Mouse (Mus musculus): Measurements from ENCODE around the gene Megf11. TPM values are rescaled to one million over a fixed set of nuclear protein-coding genes. Genes with fewer than 3 reads are reported as not detected.

The Megf11 gene
- total RNA-seq, 2 experiments from 2014 or later, result 2.0 to 3.0 TPM

DNA sequence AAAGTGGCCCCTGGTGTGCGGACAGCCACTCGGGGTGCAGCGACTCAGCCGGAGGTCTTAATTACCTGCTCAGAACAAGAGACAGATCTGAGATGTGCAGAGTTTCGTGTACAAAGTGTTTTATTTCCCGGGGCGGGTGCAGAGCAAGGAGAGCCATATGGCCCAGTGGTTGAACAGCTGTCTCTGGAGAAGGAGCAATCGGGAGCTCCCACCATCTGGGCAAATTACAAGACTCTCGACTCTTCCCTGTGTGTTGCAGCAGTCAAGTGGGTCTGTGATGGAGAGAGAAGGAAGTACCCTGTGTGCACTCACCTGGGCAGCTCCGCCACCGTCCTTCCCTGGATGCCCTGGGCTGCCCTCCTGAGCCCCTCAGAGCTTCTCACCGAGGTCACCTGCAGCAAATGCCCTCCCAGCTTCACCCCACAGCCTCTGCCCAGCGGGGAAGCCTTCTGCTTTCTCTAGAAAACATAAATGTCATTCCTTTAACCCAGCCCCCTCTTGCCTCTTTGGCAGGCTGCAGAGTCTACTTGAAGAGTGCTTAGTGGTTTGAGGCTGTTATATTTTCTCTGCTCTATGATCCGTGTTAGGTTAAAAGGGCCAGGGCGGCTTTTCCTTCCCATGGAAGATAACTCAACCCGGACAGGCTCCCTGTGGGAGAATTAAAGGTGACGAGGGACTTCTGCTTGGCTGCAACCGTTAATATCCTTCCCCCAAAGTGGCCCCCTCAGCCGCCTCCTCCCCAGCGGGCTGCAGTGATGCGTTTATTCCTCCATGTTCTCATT lies 138.0 kb downstream of the Megf11 start:
- no peak for DNase-seq

DNA sequence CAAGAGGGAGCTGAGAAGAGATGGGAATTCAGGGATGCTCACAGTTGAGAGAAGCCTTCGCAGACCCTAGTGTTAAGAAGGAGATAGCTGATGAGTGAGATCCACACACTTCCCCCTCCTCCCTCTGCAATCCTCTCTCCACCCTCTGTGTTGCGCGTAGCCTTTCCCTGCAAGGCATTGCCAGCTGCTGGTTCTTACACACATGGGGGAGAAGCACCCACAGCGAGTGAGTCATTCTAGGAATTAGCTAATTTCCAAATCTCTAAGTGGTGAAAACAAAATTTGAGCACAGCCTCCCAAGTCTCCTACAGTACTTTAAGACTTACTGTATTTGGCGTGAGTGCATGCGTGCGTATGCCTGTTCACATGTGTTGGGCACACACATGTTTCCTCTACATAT lies 142.6 kb downstream of the Megf11 start:
- DNase-seq, result no peak

DNA sequence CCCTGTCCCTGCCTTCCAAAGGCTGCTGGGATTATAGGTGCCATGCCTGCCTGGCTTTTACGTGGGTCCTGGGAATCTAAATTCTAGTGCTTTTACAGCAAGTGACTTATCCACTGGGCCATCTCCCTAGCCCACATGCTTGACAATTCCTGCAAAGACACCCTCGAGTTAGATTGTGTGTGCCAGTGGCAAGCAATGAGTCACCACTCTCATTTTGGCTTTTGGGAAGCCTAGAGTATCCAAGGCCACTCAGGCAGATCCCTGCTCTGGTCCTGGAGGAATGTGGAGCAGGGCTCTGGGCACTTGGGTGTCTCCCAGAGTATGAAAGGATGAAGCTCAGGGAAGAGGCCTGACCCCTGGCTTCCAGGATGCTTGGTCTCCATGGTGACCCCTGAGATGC lies 143.2 kb downstream of the Megf11 start:
- DNase-seq, result no peak

DNA sequence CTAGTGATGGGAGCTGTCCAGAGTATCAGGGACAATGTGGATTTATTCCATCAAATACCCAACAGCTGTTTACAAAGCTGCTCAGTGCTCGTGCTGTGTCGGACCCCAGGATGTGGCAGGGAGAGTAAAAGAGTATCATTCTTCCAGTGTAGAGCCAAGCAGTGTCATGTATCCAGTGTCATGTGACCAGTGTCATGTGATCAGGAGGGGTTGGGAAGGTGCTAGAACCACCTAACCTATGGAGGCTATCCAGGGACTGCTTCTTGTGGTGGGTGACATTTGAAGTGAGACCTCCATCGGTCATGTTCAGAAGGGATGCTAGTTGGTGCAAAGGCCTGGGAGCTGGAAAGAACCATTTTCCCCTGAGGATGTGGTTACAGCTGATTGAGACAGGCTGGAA lies 146.5 kb downstream of the Megf11 start:
- DNase-seq, result no peak

DNA sequence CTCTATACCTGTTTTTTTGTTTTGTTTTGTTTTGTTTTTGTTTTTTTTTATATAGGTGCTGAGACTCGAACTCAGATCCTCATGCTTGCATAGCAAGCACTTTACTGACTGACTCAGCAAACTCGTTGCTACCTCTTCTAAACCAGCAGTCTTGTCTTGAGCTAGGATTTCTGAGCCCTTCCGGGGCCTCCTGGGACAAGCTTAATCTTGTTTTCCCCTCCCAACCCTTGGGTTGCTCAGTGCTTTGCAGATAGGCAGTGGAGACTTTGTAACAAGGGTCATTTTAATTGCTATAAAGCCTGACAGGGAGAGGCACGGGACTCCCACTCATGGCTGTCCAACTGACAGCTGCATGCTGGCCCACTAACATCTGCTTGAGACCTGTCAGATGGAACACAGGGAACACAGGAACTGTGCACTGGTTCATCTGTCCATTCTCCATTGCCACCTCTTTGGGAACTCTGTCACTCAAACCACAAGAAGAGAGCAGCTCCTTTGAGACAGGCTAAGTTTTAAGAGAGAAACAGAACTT lies 147.4 kb downstream of the Megf11 start:
- no peak for DNase-seq

DNA sequence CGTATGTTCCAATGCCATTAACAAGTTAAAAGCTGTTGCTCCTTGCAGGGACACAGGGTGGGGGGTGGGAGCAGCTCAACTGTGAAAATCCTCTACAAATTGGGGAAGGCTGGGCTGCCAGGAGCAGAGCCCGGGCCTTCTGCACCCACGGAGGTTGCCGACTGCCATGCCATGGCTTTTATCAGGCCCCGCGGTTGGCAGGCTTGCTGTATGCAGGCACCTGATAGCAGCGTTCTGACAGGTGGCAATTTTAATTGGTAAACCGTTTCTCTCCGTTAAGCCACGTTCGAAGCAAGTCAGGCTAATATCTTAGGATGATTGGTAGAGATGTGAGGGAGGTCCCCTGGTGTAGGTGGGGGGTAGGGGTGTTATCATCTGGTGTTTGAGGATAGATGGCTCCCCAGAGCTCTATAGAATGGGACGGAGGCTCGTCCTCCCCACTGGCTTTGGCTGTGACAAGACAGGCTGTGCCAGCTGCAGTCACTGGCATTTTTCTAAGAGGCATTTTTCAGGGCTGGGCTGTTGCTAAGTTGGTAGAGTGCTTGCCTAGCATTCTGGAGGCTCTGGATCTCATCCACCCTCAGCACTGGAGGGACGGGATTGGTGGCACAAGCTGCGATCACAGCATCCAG lies 148.2 kb downstream of the Megf11 start:
- DNase-seq, result no peak

DNA sequence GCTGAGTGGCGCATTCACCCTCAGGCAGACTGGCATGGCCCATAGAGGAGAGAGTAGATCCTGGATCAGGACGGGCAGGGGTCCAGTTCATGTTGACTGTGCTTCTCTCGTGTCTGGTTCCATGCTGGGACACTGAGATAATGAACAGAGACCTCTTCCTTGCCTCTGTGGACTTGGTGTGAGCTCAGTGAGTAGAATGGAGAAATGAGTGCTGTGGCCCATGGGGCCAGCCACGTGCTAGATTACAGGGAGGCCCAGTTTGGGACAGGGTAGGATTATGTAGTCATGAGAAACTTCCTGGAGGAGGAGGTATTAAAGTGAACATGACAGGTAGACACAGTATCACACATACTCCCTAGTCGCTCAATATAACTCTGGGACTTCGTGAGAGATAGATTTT lies 148.9 kb downstream of the Megf11 start:
- no peak for DNase-seq

DNA sequence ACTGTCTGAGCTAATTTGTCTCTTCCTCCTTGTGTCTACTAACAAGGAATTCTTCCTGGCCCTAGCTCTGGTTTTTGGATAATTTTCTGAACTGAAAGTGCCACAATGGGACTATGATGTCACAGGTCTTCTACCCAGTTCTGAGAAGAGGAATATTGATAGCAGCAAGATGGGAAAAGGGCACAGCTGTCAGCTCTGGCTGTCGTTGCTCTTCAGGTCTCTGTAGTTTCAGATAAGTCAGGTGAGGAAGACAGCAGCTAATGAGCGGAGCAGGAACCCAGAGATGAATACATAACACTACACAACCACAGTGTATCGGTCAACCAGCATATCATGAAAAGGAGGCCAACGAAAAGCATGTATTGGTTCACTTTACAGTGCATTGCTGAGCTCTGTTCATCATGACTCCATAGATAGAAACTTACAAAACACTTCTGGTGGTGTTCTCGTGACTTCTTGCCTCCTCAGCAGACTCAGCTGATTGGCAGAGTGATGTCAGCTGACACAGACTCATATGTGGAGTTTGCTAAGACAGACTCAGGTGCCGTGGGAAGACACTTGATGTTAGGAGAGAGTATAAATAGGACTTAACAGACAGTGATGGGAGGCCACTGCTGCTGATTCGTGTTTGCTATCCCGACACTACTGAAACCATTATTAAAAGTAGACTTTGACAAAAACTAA lies 149.6 kb downstream of the Megf11 start:
- DNase-seq, result no peak

DNA sequence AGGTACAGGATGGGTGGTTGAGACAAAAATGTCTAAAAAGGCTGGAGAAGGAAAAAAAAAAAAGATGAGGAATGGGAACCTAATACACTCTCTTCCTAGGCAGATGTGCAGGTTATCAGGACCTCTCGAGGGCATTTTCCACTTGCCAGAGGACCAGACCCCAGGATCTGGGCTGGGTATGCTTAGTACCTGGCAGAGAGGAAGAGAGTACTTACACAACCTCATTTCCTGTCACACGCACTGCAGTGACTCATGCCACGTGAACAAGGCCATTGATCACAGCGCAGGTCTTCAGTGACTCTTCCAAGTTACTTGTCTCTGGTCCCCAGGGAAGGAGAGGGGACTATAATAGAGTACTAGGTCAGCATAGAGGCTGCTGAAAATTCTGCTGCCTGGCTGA lies 152.4 kb downstream of the Megf11 start:
- peak; percentile 15 for DNase-seq

DNA sequence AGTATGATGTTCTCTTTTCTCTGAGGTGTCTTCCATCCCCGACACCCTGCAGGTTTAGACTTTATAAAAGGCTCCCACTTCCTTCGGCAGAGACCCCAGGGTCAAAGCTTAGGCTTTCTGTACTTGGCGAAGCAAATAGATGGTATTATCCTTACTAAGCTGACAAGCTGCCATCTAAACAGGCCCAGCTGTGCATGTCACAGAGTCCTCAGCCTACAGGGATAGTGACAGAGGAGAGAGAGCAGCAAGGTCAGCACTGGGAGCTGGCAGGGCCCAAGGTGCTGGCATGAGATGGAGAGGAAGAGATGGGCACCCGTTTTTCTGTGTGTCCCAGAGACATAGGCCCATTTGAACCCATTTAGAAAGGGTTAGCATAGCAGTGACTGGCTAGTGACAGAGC lies 156.8 kb downstream of the Megf11 start:
- no peak for DNase-seq

DNA sequence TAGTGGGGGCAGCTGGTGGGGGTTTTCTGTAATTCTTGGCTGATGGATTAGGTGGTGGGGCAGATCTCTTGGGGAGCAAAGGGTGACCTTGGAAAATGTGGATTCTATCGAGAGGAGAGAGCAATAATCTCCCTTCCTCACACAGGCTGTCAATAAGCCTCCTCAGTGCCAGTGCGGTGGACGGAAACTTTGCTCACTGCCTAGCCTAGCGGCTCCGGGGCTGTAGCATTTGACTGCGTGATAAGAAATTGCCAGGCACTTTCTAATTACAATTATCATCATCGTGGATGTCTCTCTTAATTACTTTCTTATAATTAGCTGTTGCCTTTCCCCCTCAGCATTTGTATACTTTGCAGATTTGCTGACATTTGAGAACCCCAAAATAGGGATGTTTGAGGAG lies 157.7 kb downstream of the Megf11 start:
- no peak for DNase-seq

DNA sequence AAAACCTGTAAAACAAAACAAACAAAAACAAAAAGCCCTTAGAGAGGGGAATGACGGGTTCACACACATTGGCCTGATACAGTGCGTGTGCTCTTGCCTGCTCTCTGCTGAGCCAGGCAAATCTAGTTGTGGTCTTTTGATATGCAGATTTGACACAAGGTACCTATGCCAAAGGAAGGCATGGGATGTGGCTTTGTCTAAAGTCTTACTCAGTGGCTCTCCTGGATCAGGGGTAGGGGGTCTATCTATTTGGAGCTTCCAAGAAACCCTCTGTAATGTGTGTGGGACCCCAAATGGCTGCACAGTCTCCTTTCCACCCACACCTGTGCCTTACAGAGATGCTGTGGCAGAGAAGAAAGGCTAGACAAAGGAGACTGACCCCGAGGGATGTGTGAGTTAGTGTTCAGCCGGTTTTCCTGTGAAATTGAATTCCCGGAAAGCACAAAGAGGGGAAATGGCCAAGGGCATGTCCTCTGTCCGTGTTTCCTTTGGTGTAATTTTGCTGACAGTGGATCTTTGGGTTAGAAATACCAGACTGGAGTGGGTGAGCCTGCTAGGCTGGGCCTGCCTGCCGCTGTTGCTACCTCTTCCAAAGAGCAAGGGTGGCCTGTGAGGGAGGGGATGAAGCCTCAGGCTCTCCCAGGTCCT lies 161.0 kb downstream of the Megf11 start:
- no peak for DNase-seq

DNA sequence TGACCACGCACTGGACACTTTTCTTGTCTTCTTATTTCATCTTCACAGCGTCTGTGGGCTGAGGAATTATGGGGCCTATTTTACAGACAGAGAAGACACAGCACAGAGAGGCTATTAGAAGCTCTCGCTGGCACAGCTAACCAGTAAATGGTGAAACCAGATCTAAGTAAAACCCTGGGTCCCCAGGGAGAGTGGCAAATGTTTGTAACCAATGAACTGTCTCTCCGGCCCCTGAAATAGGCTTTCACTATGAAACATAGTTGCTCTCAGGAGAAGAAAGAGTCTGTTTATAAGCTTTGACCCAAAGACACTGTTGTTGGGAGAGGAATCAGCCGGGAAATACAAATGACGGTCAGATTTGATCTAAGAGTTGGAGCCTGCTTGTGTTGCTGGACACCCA lies 162.9 kb downstream of the Megf11 start:
- DNase-seq, result no peak

DNA sequence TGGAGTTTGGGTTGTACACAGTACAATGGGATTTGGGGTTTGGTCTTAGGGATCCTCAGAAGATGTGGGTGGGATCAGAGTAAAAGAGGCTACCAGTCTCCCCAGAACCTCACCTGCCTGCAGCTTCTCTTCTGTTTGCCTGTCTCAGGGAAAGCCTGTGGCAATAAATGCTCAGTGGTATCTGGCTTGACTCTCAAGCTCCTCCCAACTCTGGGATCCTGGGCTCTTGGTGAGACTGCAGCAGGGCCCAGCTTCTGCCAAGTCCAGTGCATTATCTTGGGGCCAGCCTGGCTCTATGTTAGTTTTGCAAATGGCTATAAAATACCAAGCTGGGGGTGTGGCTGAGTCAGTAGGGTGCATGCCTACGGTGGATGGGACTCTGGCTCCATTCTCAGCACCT lies 165.9 kb downstream of the Megf11 start:
- no peak for DNase-seq

DNA sequence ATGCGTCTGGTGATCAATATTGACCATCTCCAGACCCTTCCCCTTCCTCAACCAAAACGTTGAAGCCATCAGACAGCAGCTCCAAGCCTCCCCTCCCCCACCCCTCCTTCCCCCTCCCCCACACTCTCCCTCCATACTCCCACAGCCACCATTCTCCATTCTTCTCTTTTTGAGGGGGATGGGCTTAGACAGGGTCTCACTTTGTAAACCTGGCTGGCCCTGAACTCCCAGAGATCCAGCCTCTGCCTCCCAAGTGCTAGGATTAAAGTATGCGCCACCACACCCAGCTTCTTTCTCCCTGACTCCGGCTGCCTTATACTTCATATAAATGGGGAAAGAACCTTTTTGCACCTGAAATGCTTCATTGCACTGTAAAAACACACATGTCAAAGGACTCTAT lies 166.6 kb downstream of the Megf11 start:
- no peak for DNase-seq

DNA sequence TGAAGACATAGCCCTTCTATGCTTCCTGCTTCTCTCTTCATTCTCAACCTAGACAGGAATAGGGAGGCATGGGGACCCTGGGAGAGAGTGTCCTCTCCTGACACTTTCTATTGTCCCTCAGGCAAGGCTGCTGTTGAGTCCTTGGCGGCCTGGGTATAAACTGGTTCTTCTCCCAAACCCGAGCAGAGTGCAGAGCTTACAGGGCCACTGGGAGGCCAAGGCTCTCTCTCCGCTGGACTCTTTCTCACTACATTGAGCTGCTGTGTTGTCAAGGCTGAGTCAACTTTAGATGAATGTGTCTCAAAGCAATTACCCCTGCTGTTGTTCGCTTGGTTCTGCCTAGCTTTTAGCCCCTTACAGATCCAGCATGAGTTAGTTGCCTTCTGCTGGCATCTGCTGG lies 168.0 kb downstream of the Megf11 start:
- DNase-seq, result no peak

DNA sequence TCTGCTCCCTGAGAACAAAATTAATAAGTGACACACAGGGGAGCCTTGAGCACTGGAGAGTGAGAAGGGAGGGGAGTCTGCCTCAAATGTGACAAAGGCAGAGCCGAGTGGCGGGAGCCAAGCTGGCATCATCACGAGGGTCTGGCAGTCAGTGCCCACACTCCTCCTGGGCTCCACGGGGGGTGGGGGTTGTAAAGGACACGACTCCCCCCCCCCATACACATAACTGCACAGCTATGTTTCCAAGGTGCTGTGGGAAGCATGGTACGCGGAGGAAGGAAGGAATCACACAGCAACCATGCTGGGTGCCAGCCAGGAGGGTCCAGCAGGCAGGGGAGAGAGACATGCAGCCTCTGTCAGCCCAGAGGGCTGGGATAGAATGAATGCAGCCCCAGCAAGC lies 170.2 kb downstream of the Megf11 start:
- no peak for DNase-seq

DNA sequence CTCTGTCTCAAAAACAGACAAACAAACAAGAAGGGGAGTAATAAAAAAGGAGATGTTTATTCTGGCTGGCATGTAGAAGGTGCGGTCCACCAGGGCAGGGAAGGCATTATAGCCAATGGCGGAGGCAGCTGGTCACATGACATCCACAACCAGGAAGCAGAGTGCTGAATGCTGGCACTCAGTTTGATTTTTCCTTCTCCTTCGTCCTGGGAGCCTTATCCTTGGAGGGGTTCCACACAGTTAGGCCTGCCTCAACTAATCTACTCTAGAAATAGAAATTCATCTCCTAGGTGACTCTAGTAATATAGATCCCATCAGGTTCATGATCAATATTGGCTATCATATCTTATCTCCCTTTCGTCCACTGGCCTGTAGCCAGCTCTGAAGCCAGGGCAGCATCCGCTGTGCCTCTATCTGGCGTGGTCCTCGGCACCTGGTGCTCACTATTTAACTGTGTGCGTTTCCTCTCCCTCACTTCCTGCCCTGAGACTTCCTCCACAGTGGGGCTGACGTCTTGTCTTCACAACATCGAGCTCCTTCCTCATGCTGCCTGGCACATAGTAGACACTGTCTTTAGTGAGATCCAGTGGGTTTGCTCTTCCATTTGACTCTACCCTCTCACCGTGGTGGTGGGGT lies 171.8 kb downstream of the Megf11 start:
- DNase-seq, result no peak

DNA sequence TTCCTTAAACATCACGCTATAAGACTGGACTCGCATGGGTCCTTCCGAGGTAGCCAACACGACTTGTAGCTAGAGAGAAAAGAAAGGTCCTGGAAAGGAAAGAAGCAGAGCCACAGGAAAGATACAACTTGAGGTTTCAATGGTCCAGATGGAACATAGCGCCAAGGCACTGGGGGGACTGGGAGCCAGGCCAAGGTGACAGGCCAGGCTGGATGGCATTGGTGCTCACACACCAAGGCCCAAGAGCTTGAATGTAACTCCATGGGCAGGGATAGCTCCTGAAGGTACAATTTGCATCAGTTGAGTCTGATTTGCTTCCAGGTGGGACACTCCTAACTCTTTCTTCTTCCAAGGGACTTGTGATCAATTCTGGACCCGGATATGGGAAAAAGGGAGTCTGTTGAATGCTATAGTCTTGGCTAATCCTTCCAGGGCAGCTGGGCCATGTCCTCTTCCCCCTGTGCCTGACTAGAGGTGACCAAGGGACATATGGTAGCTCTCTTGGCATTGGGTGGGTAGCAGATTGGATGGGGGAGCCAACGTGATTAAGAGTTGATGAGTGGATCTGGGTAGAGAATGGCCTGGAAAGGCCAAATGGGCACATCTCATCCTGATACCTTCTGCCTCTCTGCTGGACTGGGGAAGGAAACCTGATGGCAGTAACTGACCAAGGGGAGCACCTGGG lies 172.6 kb downstream of the Megf11 start:
- DNase-seq, result no peak

DNA sequence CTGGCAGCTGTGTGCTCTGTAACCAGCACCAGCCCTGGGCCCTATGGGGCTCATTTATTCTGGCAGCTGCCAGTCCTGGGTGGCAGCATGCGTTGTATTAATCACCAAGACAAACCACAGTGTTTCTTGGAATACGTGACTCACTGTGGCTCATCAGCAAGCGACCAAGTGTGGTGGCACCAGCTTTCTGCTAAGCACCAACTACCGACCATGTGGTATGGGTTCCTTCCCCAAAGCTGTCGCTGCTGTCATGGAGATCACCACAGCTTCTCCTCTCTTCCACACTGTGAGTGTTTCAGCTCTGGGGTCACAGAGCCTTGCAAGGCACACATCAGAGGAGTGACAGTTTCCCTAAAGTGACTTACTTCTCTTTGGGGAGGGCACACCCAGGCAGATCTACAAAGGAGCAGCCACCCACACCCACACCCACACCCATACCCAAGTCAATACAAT lies 178.9 kb downstream of the Megf11 start:
- DNase-seq, result peak; percentile 18

DNA sequence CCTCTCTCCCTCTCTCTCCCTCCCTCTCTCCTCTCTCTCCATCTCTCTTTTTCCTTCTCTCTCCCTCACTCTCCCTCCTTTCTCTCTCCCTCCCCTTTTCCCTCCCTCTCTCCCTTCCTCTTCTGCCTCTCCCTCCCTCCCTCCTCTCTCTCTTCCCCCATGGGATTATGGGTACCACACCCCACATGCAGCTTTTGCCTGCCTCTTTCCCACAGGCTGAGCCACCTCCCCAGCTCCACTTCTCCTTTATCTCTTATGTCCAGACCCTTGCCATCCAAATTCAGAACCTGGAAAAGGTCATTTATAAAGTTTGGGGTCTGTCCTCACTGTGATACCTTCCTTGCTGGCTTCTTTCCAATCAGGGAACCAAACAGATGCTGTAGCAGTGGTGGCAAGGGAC lies 180.5 kb downstream of the Megf11 start:
- no peak for DNase-seq

DNA sequence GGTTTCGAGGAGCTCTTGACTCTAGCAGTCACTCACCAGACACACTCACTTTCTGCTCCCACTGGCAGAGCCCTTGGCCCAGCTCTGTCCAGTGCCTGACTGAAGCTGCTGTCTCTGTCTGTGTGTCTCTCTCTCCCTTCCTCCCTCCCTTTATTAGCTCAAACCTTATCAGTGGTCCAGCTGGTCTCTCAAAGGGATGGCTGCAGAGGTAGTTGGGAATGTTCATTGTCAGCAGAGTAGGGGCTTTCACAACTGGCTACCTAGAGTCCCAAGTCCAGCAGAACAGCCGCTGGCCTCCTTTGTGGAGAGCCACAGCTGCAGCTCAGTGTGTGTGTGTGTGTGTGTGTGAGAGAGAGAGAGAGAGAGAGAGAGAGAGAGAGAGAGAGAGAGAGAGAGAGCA lies 180.9 kb downstream of the Megf11 start:
- no peak for DNase-seq
